Mouse (Mus musculus) bone marrow, adult 2 months (tissue): ENCODE results near the gene Mtmr4. TPM values are rescaled to one million over a fixed set of nuclear protein-coding genes. Genes with fewer than 3 reads are reported as not detected.
A peak's percentile ranks its signal among the peaks of the same experiment; 100 is the strongest.

Experiments
- H3K27ac ChIP-seq: fragments of 200-500 bp; 2 replicates; pipeline ENCODE4 v1.5.1; 2012; ENCODE audit warnings: low read depth, mild to moderate bottlenecking, control low read depth, inconsistent platforms, low read length; ENCODE audit not compliant: control insufficient read depth, poor library complexity, insufficient read depth
- H3K4me1 ChIP-seq: fragments of 200-500 bp; 2 replicates; pipeline ENCODE4 v1.6.1; 2011; ENCODE audit warnings: low read length; ENCODE audit not compliant: control insufficient read depth, insufficient read depth
- H3K4me3 ChIP-seq: fragments of 200-500 bp; replicated peaks from 2 replicates; pipeline ENCODE3; 2011; ENCODE audit warnings: mild to moderate bottlenecking, low read depth, low read length, control low read depth; ENCODE audit not compliant: control insufficient read depth
- CTCF ChIP-seq: fragments of 200-500 bp; IDR thresholded peaks from 2 replicates; pipeline ENCODE4 v1.5.1; 2011; ENCODE audit warnings: low read length, control low read depth; ENCODE audit not compliant: control insufficient read depth, insufficient read depth
- POLR2A ChIP-seq: fragments of 200-500 bp; IDR thresholded peaks from 2 replicates; pipeline ENCODE4 v1.6.1; 2011; ENCODE audit warnings: low read depth, mild to moderate bottlenecking, control low read depth, low read length, borderline replicate concordance; ENCODE audit not compliant: control insufficient read depth
- WGBS: fragments of 180-500 bp; shearing (Covaris S2); methylation state at CpG from one replicate; pipeline ENCODE4 v1.1.7; 2018; 5-methylcytosine and 5-hydroxymethylcytosine counted together
- polyA plus RNA-seq: library from polyadenylated mRNA; stranded (reverse); fragments of >200 nt; gene quantifications from 2 replicates; pipeline ENCODE4 v1.2.4, GENCODE M21; 2011; ENCODE audit warnings: low replicate concordance; ENCODE audit not compliant: missing spikeins, insufficient read depth, insufficient read length

The Mtmr4 gene
- 8.7 and 9.0 TPM in 2 replicates for polyA plus RNA-seq

DNA sequence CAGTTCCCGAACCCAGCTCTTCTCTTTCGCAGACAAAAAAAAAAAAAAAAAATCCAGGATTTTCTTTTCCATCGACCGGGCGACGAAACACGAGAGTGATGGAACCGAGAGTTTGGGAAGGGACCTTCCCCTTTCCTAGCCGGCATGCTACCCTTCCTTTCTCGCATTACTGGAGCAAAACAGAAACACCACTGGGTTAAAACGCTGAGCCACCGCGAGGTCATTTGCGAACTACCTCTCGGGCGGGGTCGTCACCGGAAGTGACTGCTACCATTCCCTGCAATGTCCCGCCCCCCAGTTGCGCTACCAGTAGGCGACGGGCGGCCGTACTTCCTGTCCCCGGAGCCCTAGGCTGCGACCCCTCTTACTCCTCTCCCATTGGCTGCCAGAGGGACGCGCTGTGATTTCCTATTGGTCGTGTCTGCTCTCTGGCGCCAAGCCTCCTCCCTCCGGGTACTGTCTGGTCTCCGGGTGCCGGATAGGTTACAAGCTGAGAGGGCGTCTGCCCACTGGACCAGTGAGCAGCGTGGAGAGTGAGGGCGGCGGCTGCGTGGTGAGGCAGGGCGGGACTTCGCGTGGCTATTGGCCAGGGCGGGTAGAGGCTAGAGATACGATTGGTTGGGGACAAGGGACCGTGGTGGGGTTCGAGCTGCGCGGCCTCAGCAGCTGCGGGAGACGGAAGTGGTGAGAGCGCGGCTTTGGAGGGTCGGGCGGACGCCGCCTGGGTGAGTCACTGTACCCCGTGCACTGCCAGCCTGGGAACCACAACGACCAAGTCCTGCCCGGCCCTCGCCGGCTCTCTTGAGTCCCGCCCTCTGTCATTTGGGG is at the start of gene Mtmr4:
Gene Mtmr4, plus strand, starts transcription at position 637 of the 828 bp plus-strand sequence.
- under 1% methylated on average over 61 of the region's 61 CpGs for WGBS
- Histone ChIP-seq H3K4me1 (peaks cover 6% of the 10 kb centered on the region; the same call in 1 of the 2 replicates), H3K4me3 (peak within 1 kb of the TSS; percentile 83), H3K27ac (peak within 1 kb of the TSS; percentile 95)
- TF ChIP-seq POLR2A (peak; percentile 91), CTCF (0 out of 2 replicates have a peak, but pooled peaks have one; percentile 11)

- Histone ChIP-seq H3K4me3 (no peak overlapping the region), H3K27ac (no peak overlapping the region), H3K4me1 (no peaks in the 10 kb centered on the region)
- TF ChIP-seq CTCF: no peak
- TF ChIP-seq POLR2A: no peak
- WGBS: 70% methylated on average over 8 of the region's 8 CpGs
Observed at GRCm38 (mm10) chr11:87542285-87542684, 49.7 kb upstream of the Mtmr4 start.

GRCm38 (mm10) chr11:87542906-87543305 is 49.1 kb upstream of the Mtmr4 start:
- no peak overlapping the region for H3K27ac ChIP-seq
- no peaks in the 10 kb centered on the region for H3K4me1 ChIP-seq
- H3K4me3 ChIP-seq: no peak overlapping the region
- 49% methylated on average over 3 of the region's 3 CpGs for WGBS
- TF ChIP-seq POLR2A: no peak
- TF ChIP-seq CTCF: no peak

GRCm38 (mm10) chr11:87553342-87553741 is 38.6 kb upstream of the Mtmr4 start:
- Histone ChIP-seq H3K27ac (no peak overlapping the region), H3K4me1 (no peaks in the 10 kb centered on the region), H3K4me3 (no peak overlapping the region)
- WGBS: 82% methylated on average over 4 of the region's 4 CpGs
- no peak for TF ChIP-seq CTCF
- TF ChIP-seq POLR2A: no peak

DNA sequence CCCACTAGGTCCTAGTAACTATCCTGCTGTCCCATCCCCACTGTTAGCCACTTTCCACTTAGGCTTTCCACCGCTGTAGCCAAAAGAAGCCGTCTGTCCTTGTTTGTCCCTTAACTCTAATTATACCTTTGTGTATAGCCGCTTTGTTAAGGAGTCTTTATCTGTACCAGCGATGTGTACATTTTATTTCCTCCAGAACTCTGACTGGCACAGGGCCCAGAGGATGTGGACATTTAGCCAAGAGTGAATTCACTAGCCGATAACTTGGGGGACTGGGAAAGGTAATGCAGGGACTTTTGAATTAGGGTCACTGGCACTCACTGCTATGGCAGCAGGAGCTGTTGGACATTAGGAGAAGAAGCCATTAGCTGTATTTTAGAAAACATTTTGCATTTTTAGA is 37.6 kb upstream of the Mtmr4 start:
- no peak for TF ChIP-seq CTCF
- no peak for TF ChIP-seq POLR2A
- H3K27ac ChIP-seq: no peak overlapping the region
- H3K4me3 ChIP-seq: no peak overlapping the region
- no peaks in the 10 kb centered on the region for H3K4me1 ChIP-seq
- 36% methylated on average over 5 of the region's 5 CpGs for WGBS

GRCm38 (mm10) chr11:87555106-87555703 is 36.8 kb upstream of the Mtmr4 start:
- TF ChIP-seq POLR2A (no peak), CTCF (no peak)
- H3K27ac ChIP-seq: no peak overlapping the region
- no peak overlapping the region for H3K4me3 ChIP-seq
- H3K4me1 ChIP-seq: no peaks in the 10 kb centered on the region
- 42% methylated on average over 2 of the region's 2 CpGs for WGBS

GRCm38 (mm10) chr11:87561208-87561607 is 30.8 kb upstream of the Mtmr4 start:
- no peak overlapping the region for H3K27ac ChIP-seq
- 68% methylated on average over 6 of the region's 6 CpGs for WGBS

DNA sequence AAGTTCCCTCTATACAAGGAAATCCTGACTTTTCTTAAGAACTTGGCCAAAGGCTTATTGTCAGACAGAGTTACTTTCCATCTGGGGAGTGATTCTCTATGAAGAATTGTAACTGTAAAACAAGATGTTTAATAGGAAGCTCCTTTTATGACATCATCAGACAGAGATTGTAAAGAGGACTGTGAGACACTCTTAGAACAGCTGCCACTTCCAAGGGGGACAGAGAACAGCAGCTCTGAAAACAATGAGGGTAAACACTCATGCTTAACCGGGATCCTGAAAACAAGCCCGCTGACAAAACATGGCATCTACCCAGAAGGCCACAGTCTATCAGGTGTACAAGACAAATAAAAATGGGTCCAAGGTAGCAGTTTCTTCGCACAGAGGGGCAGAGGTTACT is 25.5 kb upstream of the Mtmr4 start, which contains the start of gene Gm11492:
Gene Gm11492, plus strand, starts transcription at position 153 of the 400 bp plus-strand sequence.
- H3K4me1 ChIP-seq: no peaks in the 10 kb centered on the region

More at GRCm38 (mm10) chr11:87561208-87561607, 30.8 kb upstream of the Mtmr4 start:
- no peak for TF ChIP-seq CTCF
- no peak for TF ChIP-seq POLR2A
- Histone ChIP-seq H3K4me3 (no peak overlapping the region), H3K4me1 (no peaks in the 10 kb centered on the region)

More for the DNA sequence above, 25.5 kb upstream of the Mtmr4 start, which contains the start of gene Gm11492:
- TF ChIP-seq POLR2A (no peak), CTCF (no peak)
- WGBS: 72% methylated on average over 3 of the region's 3 CpGs
- Histone ChIP-seq H3K27ac (no peak within 1 kb of the TSS), H3K4me3 (no peak within 1 kb of the TSS)
